Mouse (Mus musculus) bone marrow macrophage, adult 2 months (primary cell): Measurements from ENCODE around the gene Iqschfp.

ENCODE experiments used
- CTCF ChIP-seq: IDR thresholded peaks from 2 replicates; pipeline ENCODE4 v1.5.1; 2012; ENCODE audit warnings: low read depth, mild to moderate bottlenecking, low read length, moderate library complexity
- POLR2A ChIP-seq: IDR thresholded peaks from 2 replicates; pipeline ENCODE4 v1.6.1; 2012; ENCODE audit warnings: mild to moderate bottlenecking, low read depth, low read length, borderline replicate concordance

GRCm38 (mm10) chr3:68377452-68378198 is 485.6 kb downstream of the Iqschfp start:
- TF ChIP-seq POLR2A (no peak), CTCF (no peak)
